Mouse (Mus musculus): ENCODE results near the gene Acsbg1. TPM values are rescaled to one million over a fixed set of nuclear protein-coding genes. Genes with fewer than 3 reads are reported as not detected.
A peak's percentile ranks its signal among the peaks of the same experiment; 100 is the strongest.

The Acsbg1 gene
- polyA plus RNA-seq, 1 experiment from 2014 or later = 0.36 TPM

GRCm38 (mm10) chr9:54683814-54684605 lies 22.3 kb upstream of the Acsbg1 start:
- H3K27ac ChIP-seq (ENCODE audit: low read depth, low read length) = no peak overlapping the region
- ATAC-seq (replicated peaks; ENCODE audit: insufficient number of reproducible peaks, low FRiP score, low TSS enrichment) = no peak
- no peaks in the 10 kb centered on the region for H3K4me1 ChIP-seq (ENCODE audit: control insufficient read depth, insufficient read depth, low read length)
- H3K4me3 ChIP-seq (ENCODE audit: low read depth, low read length) = no peak overlapping the region
- H3K9ac ChIP-seq (ENCODE audit: low read depth, low read length) = no peak overlapping the region
- 57% methylated on average over 7 of the region's 7 CpGs for WGBS (ENCODE audit: insufficient replicate concordance)
- peaks cover 4% of the 10 kb centered on the region; the same call in 1 of the 2 replicates for H3K27me3 ChIP-seq (ENCODE audit: control insufficient read depth, insufficient read depth, low read length)
- H3K4me2 ChIP-seq = no peak overlapping the region
- H3K9me3 ChIP-seq (replicated peaks; ENCODE audit: control insufficient read depth, low read length) = no peaks in the 10 kb centered on the region
- no peaks in the 10 kb centered on the region for H3K36me3 ChIP-seq (ENCODE audit: control insufficient read depth, insufficient read depth, low read length)

- no peak for ATAC-seq (replicated peaks; ENCODE audit: insufficient number of reproducible peaks, low FRiP score, low TSS enrichment)
- no peak overlapping the region for H3K9ac ChIP-seq (ENCODE audit: low read depth, low read length)
- H3K4me2 ChIP-seq = no peak overlapping the region
- 63% methylated on average over 2 of the region's 4 CpGs for WGBS (ENCODE audit: insufficient replicate concordance)
- H3K27ac ChIP-seq (ENCODE audit: low read depth, low read length) = no peak overlapping the region
- H3K4me3 ChIP-seq (ENCODE audit: low read depth, low read length) = no peak overlapping the region
- peaks cover 4% of the 10 kb centered on the region; the same call in 1 of the 2 replicates for H3K27me3 ChIP-seq (ENCODE audit: control insufficient read depth, insufficient read depth, low read length)
- no peaks in the 10 kb centered on the region for H3K4me1 ChIP-seq (ENCODE audit: control insufficient read depth, insufficient read depth, low read length)
- H3K9me3 ChIP-seq (replicated peaks; ENCODE audit: control insufficient read depth, low read length) = no peaks in the 10 kb centered on the region
- H3K36me3 ChIP-seq (ENCODE audit: control insufficient read depth, insufficient read depth, low read length) = no peaks in the 10 kb centered on the region
These were observed 21.2 kb upstream of the Acsbg1 start for GRCm38 (mm10) chr9:54682846-54683245.

- no peaks in the 10 kb centered on the region for H3K9me3 ChIP-seq (replicated peaks; ENCODE audit: control insufficient read depth, low read length)
- no peaks in the 10 kb centered on the region for H3K36me3 ChIP-seq (ENCODE audit: control insufficient read depth, insufficient read depth, low read length)
- peak overlapping the region; percentile 59; the same call in 1 of the 2 replicates for H3K9ac ChIP-seq (ENCODE audit: low read depth, low read length)
- H3K4me1 ChIP-seq (ENCODE audit: control insufficient read depth, insufficient read depth, low read length) = no peaks in the 10 kb centered on the region
- peak overlapping the region; percentile 69 for H3K4me2 ChIP-seq
- 2% methylated on average over 14 of the region's 14 CpGs for WGBS (ENCODE audit: insufficient replicate concordance)
- H3K27me3 ChIP-seq (ENCODE audit: control insufficient read depth, insufficient read depth, low read length) = no peaks in the 10 kb centered on the region; the same call in 1 of the 2 replicates
- H3K27ac ChIP-seq (ENCODE audit: low read depth, low read length) = no peak overlapping the region
- ATAC-seq (replicated peaks; ENCODE audit: insufficient number of reproducible peaks, low FRiP score, low TSS enrichment) = 0 out of 2 replicates have a peak, but pooled peaks have one; percentile 49
- H3K4me3 ChIP-seq (ENCODE audit: low read depth, low read length) = peak overlapping the region; percentile 32
These were observed 14.9 kb upstream of the Acsbg1 start for GRCm38 (mm10) chr9:54676531-54676986.

- no peak overlapping the region for H3K4me2 ChIP-seq
- no peak overlapping the region for H3K9ac ChIP-seq (ENCODE audit: low read depth, low read length)
- no peaks in the 10 kb centered on the region for H3K9me3 ChIP-seq (replicated peaks; ENCODE audit: control insufficient read depth, low read length)
- H3K27me3 ChIP-seq (ENCODE audit: control insufficient read depth, insufficient read depth, low read length) = no peaks in the 10 kb centered on the region; the same call in 1 of the 2 replicates
- H3K27ac ChIP-seq (ENCODE audit: low read depth, low read length) = no peak overlapping the region
- H3K4me1 ChIP-seq (ENCODE audit: control insufficient read depth, insufficient read depth, low read length) = no peaks in the 10 kb centered on the region
- no peak overlapping the region for H3K4me3 ChIP-seq (ENCODE audit: low read depth, low read length)
- ATAC-seq (replicated peaks; ENCODE audit: insufficient number of reproducible peaks, low FRiP score, low TSS enrichment) = no peak
- 85% methylated on average over 13 of the region's 13 CpGs for WGBS (ENCODE audit: insufficient replicate concordance)
- H3K36me3 ChIP-seq (ENCODE audit: control insufficient read depth, insufficient read depth, low read length) = no peaks in the 10 kb centered on the region
These were observed 12.2 kb upstream of the Acsbg1 start for GRCm38 (mm10) chr9:54673887-54674286.

- no peak for ATAC-seq (replicated peaks; ENCODE audit: insufficient number of reproducible peaks, low FRiP score, low TSS enrichment)
- Histone ChIP-seq H3K27me3 (ENCODE audit: control insufficient read depth, insufficient read depth, low read length) (no peaks in the 10 kb centered on the region; the same call in 1 of the 2 replicates), H3K9ac (ENCODE audit: low read depth, low read length) (no peak overlapping the region), H3K9me3 (replicated peaks; ENCODE audit: control insufficient read depth, low read length) (no peaks in the 10 kb centered on the region), H3K4me1 (ENCODE audit: control insufficient read depth, insufficient read depth, low read length) (no peaks in the 10 kb centered on the region), H3K4me3 (ENCODE audit: low read depth, low read length) (no peak overlapping the region), H3K27ac (ENCODE audit: low read depth, low read length) (no peak overlapping the region), H3K4me2 (no peak overlapping the region), H3K36me3 (ENCODE audit: control insufficient read depth, insufficient read depth, low read length) (no peaks in the 10 kb centered on the region)
- 80% methylated on average over 3 of the region's 3 CpGs for WGBS (ENCODE audit: insufficient replicate concordance)
These were observed 10.3 kb upstream of the Acsbg1 start for GRCm38 (mm10) chr9:54671962-54672361.

GRCm38 (mm10) chr9:54668455-54668854 lies 6.8 kb upstream of the Acsbg1 start:
- ATAC-seq (replicated peaks; ENCODE audit: insufficient number of reproducible peaks, low FRiP score, low TSS enrichment) = no peak
- H3K4me3 ChIP-seq (ENCODE audit: low read depth, low read length) = no peak overlapping the region
- no peaks in the 10 kb centered on the region for H3K9me3 ChIP-seq (replicated peaks; ENCODE audit: control insufficient read depth, low read length)
- no peaks in the 10 kb centered on the region for H3K4me1 ChIP-seq (ENCODE audit: control insufficient read depth, insufficient read depth, low read length)
- H3K36me3 ChIP-seq (ENCODE audit: control insufficient read depth, insufficient read depth, low read length) = no peaks in the 10 kb centered on the region
- H3K27me3 ChIP-seq (ENCODE audit: control insufficient read depth, insufficient read depth, low read length) = no peaks in the 10 kb centered on the region
- 74% methylated on average over 4 of the region's 4 CpGs for WGBS (ENCODE audit: insufficient replicate concordance)
- no peak overlapping the region for H3K4me2 ChIP-seq
- H3K27ac ChIP-seq (ENCODE audit: low read depth, low read length) = no peak overlapping the region
- H3K9ac ChIP-seq (ENCODE audit: low read depth, low read length) = no peak overlapping the region

- H3K27ac ChIP-seq (ENCODE audit: low read depth, low read length) = no peak overlapping the region
- WGBS (ENCODE audit: insufficient replicate concordance) = 88% methylated on average over 3 of the region's 3 CpGs
- no peaks in the 10 kb centered on the region for H3K36me3 ChIP-seq (ENCODE audit: control insufficient read depth, insufficient read depth, low read length)
- no peak overlapping the region for H3K9ac ChIP-seq (ENCODE audit: low read depth, low read length)
- ATAC-seq (replicated peaks; ENCODE audit: insufficient number of reproducible peaks, low FRiP score, low TSS enrichment) = no peak
- H3K27me3 ChIP-seq (ENCODE audit: control insufficient read depth, insufficient read depth, low read length) = no peaks in the 10 kb centered on the region
- H3K4me1 ChIP-seq (ENCODE audit: control insufficient read depth, insufficient read depth, low read length) = 0 out of 2 replicates have a peak, but pooled peaks cover 3% of the 10 kb centered on the region
- no peak overlapping the region for H3K4me2 ChIP-seq
- no peaks in the 10 kb centered on the region for H3K9me3 ChIP-seq (replicated peaks; ENCODE audit: control insufficient read depth, low read length)
- H3K4me3 ChIP-seq (ENCODE audit: low read depth, low read length) = no peak overlapping the region
These were observed 4.4 kb upstream of the Acsbg1 start for GRCm38 (mm10) chr9:54666116-54666515.

GRCm38 (mm10) chr9:54664358-54664757 lies 2.7 kb upstream of the Acsbg1 start:
- ATAC-seq (replicated peaks; ENCODE audit: insufficient number of reproducible peaks, low FRiP score, low TSS enrichment) = no peak
- no peaks in the 10 kb centered on the region for H3K9me3 ChIP-seq (replicated peaks; ENCODE audit: control insufficient read depth, low read length)
- 83% methylated on average over 9 of the region's 9 CpGs for whole genome bisulfite sequencing (ENCODE audit: insufficient replicate concordance)

More at GRCm38 (mm10) chr9:54664358-54664757, 2.7 kb upstream of the Acsbg1 start:
- no peak overlapping the region for H3K27ac ChIP-seq (ENCODE audit: low read depth, low read length)
- H3K4me2 ChIP-seq = no peak overlapping the region
- H3K4me3 ChIP-seq (ENCODE audit: low read depth, low read length) = no peak overlapping the region
- 0 out of 2 replicates have a peak, but pooled peaks cover 3% of the 10 kb centered on the region for H3K4me1 ChIP-seq (ENCODE audit: control insufficient read depth, insufficient read depth, low read length)
- no peak overlapping the region for H3K9ac ChIP-seq (ENCODE audit: low read depth, low read length)
- no peaks in the 10 kb centered on the region for H3K36me3 ChIP-seq (ENCODE audit: control insufficient read depth, insufficient read depth, low read length)
- no peaks in the 10 kb centered on the region for H3K27me3 ChIP-seq (ENCODE audit: control insufficient read depth, insufficient read depth, low read length)

Data from heart, embryonic 11.5 days (tissue).